8 mouse cellular contexts compared by ENCODE assay signal in genomic region chr7:142393191-142393590, GRCm38 (mm10). TPM values are rescaled to one million over a fixed set of nuclear protein-coding genes. Genes with fewer than 3 reads are reported as not detected.
DNase-seq lines count a peak whose midpoint lies in the region; ATAC-seq and TF ChIP-seq lines count a peak whose summit lies in the region.

No protein-coding gene starts in this region.

- peaks cover 85% of the 10 kb centered on the region for H3K4me1 ChIP-seq in liver, embryonic 13.5 days (replicated peaks)
- H3K4me1 ChIP-seq in stomach, postnatal 0 days (replicated peaks; ENCODE audit: control insufficient read depth, insufficient read depth): no peaks in the 10 kb centered on the region
- no peaks in the 10 kb centered on the region for H3K4me1 ChIP-seq in midbrain, embryonic 16.5 days (ENCODE audit: control insufficient read depth, insufficient read depth, low read length)

- H3K36me3 ChIP-seq in liver, embryonic 13.5 days: no peaks in the 10 kb centered on the region
- H3K36me3 ChIP-seq in stomach, postnatal 0 days (ENCODE audit: control insufficient read depth, insufficient read depth, low read length): no peaks in the 10 kb centered on the region
- no peaks in the 10 kb centered on the region for H3K36me3 ChIP-seq in midbrain, embryonic 16.5 days (ENCODE audit: control insufficient read depth, insufficient read depth, low read length)

- no peak overlapping the region for H3K4me3 ChIP-seq in liver, embryonic 13.5 days (replicated peaks)
- no peak overlapping the region for H3K4me3 ChIP-seq in stomach, postnatal 0 days (ENCODE audit: low read depth, low read length)
- no peak overlapping the region for H3K4me3 ChIP-seq in midbrain, embryonic 16.5 days (ENCODE audit: low read depth, low read length)

- no peaks in the 10 kb centered on the region for H3K9me3 ChIP-seq in liver, embryonic 13.5 days (replicated peaks)
- no peaks in the 10 kb centered on the region for H3K9me3 ChIP-seq in stomach, postnatal 0 days (ENCODE audit: control insufficient read depth, low read length)
- H3K9me3 ChIP-seq in midbrain, embryonic 16.5 days (replicated peaks; ENCODE audit: control insufficient read depth, low read length, poor library complexity, severe bottlenecking): no peaks in the 10 kb centered on the region

- peak overlapping the region; percentile 46; the same call in 1 of the 2 replicates for H3K9ac ChIP-seq in liver, embryonic 13.5 days
- H3K9ac ChIP-seq in stomach, postnatal 0 days (ENCODE audit: low read length): no peak overlapping the region
- H3K9ac ChIP-seq in midbrain, embryonic 16.5 days (ENCODE audit: low read depth, low read length): no peak overlapping the region

- H3K27me3 ChIP-seq in liver, embryonic 13.5 days: no peaks in the 10 kb centered on the region
- no peaks in the 10 kb centered on the region for H3K27me3 ChIP-seq in stomach, postnatal 0 days (ENCODE audit: control insufficient read depth, insufficient read depth, low read length)
- no peaks in the 10 kb centered on the region for H3K27me3 ChIP-seq in midbrain, embryonic 16.5 days (ENCODE audit: control insufficient read depth, insufficient read depth, low read depth, low read length)

- TF ChIP-seq CTCF in stomach, postnatal 0 days (IDR thresholded peaks at IDR 0.05; ENCODE audit: low read depth): no peak

- peak; percentile 83 for ATAC-seq in liver, embryonic 13.5 days (ENCODE audit: low read depth)
- ATAC-seq in stomach, postnatal 0 days (ENCODE audit: low FRiP score, low TSS enrichment): peak; percentile 69
- ATAC-seq in midbrain, embryonic 16.5 days: no peak

- 13% methylated on average over 4 of the region's 4 CpGs for WGBS in liver, embryonic 13.5 days (ENCODE audit: insufficient replicate concordance)
- WGBS in stomach, postnatal 0 days: 18% methylated on average over 4 of the region's 4 CpGs
- 18% methylated on average over 4 of the region's 4 CpGs for WGBS in midbrain, embryonic 16.5 days

- no peak for TF ChIP-seq EP300 in stomach, postnatal 0 days (optimal IDR thresholded peaks at IDR 0.05)

- H3K27ac ChIP-seq in liver, embryonic 13.5 days: peak overlapping the region; percentile 90
- H3K27ac ChIP-seq in stomach, postnatal 0 days (replicated peaks): peak overlapping the region; percentile 41; the same call in 1 of the 2 replicates
- H3K27ac ChIP-seq in midbrain, embryonic 16.5 days (ENCODE audit: low read length): no peak overlapping the region

- peak overlapping the region; percentile 48 for H3K4me2 ChIP-seq in liver, embryonic 13.5 days
- no peak overlapping the region for H3K4me2 ChIP-seq in stomach, postnatal 0 days (replicated peaks; ENCODE audit: low read depth)
- H3K4me2 ChIP-seq in midbrain, embryonic 16.5 days (ENCODE audit: low read length): no peak overlapping the region

- DNase-seq in urinary bladder, postnatal 25 days (ENCODE audit: low spot score): peak; percentile 73
- DNase-seq in urinary bladder, postnatal 4 days (ENCODE audit: low spot score in 2 of 2): no peak
- peak; percentile 77 for DNase-seq in c-Kit-positive CD71-negative TER-119-negative erythroid progenitor cells, embryonic 14.5 days (ENCODE audit: low read depth)
- DNase-seq in liver, embryonic 13.5 days: peak; percentile 87
- peak; percentile 80 for DNase-seq in stomach, postnatal 0 days (ENCODE audit: low spot score)
- DNase-seq in cerebellum, postnatal 36 days: no peak
- DNase-seq in layer of hippocampus, adult 11-12 months (ENCODE audit: low spot score): no peak

RNA-seq across cellular contexts. Expression of gene Ctsd, which starts 5.4 kb away (rescaled TPM):
- polyA plus RNA-seq in liver, embryonic 13.5 days (2015; fragmentation: Nextera tagmentation; extraction: Ambion mirVana): 297 and 306 TPM in 2 replicates
- polyA plus RNA-seq in stomach, postnatal 0 days (2015; fragmentation: Nextera tagmentation; extraction: Ambion mirVana): 798 and 841 TPM in 2 replicates
- 243 and 289 TPM in 2 replicates for polyA plus RNA-seq in midbrain, embryonic 16.5 days (2015; fragmentation: Nextera tagmentation; extraction: Ambion mirVana)

RNA-seq across cellular contexts. Expression of gene Gm49369, which starts 10.7 kb away (rescaled TPM):
- polyA plus RNA-seq in liver, embryonic 13.5 days (2015; fragmentation: Nextera tagmentation; extraction: Ambion mirVana): 0.61 TPM in 1 of 2 replicates, not detected in the other
- polyA plus RNA-seq in stomach, postnatal 0 days (2015; fragmentation: Nextera tagmentation; extraction: Ambion mirVana): 0.80 and 0.81 TPM in 2 replicates
- polyA plus RNA-seq in midbrain, embryonic 16.5 days (2015; fragmentation: Nextera tagmentation; extraction: Ambion mirVana): 2.5 and 3.4 TPM in 2 replicates

RNA-seq across cellular contexts. Expression of gene Ifitm10, which starts 19.6 kb away (rescaled TPM):
- 1.5 and 1.8 TPM in 2 replicates for polyA plus RNA-seq in liver, embryonic 13.5 days (2015; fragmentation: Nextera tagmentation; extraction: Ambion mirVana)
- 9.9 and 12.0 TPM in 2 replicates for polyA plus RNA-seq in stomach, postnatal 0 days (2015; fragmentation: Nextera tagmentation; extraction: Ambion mirVana)
- polyA plus RNA-seq in midbrain, embryonic 16.5 days (2015; fragmentation: Nextera tagmentation; extraction: Ambion mirVana): 11.3 and 14.1 TPM in 2 replicates

RNA-seq across cellular contexts. Expression of gene Syt8, which starts 41.5 kb away (rescaled TPM):
- polyA plus RNA-seq in liver, embryonic 13.5 days (2015; fragmentation: Nextera tagmentation; extraction: Ambion mirVana): not detected in 2 replicates
- 70.7 and 78.9 TPM in 2 replicates for polyA plus RNA-seq in stomach, postnatal 0 days (2015; fragmentation: Nextera tagmentation; extraction: Ambion mirVana)
- polyA plus RNA-seq in midbrain, embryonic 16.5 days (2015; fragmentation: Nextera tagmentation; extraction: Ambion mirVana): not detected in 2 replicates

RNA-seq across cellular contexts. Expression of gene Tnni2, which starts 48.4 kb away (rescaled TPM):
- polyA plus RNA-seq in liver, embryonic 13.5 days (2015; fragmentation: Nextera tagmentation; extraction: Ambion mirVana): 3.4 and 4.3 TPM in 2 replicates
- 19.1 and 19.6 TPM in 2 replicates for polyA plus RNA-seq in stomach, postnatal 0 days (2015; fragmentation: Nextera tagmentation; extraction: Ambion mirVana)
- polyA plus RNA-seq in midbrain, embryonic 16.5 days (2015; fragmentation: Nextera tagmentation; extraction: Ambion mirVana): 0.51 and 0.78 TPM in 2 replicates

Comparison
In these comparisons a context has a peak if more than half of its experiments do, and no peak if none do; other contexts are left out.
1. DNase-seq: peak in urinary bladder, postnatal 25 days (single experiment), c-Kit-positive CD71-negative TER-119-negative erythroid progenitor cells, embryonic 14.5 days (single experiment), liver, embryonic 13.5 days (single experiment) and stomach, postnatal 0 days (single experiment); none in urinary bladder, postnatal 4 days (0 of 2), cerebellum, postnatal 36 days (0 of 2) and layer of hippocampus, adult 11-12 months (single experiment).